Mouse (Mus musculus): ENCODE results near the gene Gnb3. TPM values are rescaled to one million over a fixed set of nuclear protein-coding genes. Genes with fewer than 3 reads are reported as not detected.

Gene Gnb3
- 10 to 100 TPM in 3 of 4 experiments, 1 to 10 TPM in 1; 8.9 to 18.5 (median 14.5) TPM for total RNA-seq (2022)

DNA sequence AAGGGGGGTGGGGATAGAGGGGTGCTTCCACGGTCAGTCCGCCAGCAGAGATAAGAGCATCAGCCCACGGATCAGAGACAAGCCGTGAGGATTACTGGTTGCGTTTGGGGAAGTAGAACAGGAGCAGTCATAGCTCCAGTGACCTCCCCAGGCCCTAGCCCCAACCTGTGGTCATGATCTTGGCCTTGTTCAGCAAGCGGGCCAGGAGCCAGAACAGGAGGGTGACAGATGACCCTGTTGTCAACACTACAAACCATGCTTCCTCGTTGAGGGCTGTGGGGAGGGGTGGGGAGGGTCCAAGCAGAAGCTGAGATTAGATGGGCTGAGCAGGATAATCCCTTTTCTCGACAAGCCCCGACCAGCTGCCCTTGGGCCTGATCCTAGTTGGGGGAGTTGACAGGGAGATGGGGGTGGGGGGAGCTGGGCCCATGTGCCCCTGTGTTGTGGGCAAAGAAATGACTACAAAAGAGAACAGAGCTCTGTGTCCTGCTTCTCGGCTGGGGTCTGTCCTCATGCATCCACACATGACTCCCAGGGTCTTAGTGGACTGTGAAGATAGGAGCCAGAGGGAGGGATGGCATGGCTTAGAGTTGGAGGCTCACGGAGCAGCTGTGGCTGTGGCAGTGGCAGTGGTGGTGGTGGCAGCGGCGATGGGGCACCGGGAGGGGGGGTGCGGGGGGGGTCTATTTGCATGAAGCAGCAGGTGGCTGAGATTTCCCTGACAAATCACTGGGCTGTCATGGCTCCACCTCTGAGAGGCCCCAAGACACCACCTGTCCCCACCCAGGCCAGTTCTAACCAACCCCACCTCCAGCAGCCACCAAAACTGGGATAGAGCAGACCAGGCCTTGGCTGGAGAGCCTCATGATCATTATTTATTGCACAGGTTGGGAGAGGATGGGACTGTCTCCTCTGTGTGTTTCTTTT, at the start of gene Gnb3:
Gene Gnb3 (minus strand): TSS at position 35 of the 927 bp plus-strand sequence.
- no peak for DNase-seq

DNA sequence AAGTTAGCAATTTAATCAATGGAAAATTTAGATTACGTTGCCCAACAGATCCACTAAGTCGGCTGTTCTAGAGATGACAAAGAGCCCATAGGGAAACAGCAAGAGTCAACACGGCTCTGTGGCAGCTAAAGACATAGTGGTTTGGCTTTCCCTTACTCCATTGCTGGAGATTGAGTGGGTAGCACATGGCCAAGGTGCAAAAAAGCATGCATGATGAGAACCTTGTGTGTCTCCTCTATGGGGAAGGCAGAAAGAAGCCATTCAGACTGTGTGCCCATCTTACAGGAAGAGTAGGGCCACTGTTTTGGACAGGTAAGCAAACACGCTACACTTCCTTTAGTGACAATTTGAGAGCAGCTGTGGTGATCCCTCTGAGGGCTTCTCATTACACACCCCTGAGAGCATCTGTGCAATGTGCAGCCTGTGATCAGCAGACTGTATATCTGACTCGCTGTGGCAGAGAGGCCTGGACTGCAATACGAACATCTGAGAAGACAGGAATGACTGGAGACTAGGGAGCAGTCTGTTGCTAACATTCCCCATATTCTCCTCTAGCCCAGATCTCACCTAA, 48.6 kb upstream of the Gnb3 start:
- DNase-seq: no peak

DNA sequence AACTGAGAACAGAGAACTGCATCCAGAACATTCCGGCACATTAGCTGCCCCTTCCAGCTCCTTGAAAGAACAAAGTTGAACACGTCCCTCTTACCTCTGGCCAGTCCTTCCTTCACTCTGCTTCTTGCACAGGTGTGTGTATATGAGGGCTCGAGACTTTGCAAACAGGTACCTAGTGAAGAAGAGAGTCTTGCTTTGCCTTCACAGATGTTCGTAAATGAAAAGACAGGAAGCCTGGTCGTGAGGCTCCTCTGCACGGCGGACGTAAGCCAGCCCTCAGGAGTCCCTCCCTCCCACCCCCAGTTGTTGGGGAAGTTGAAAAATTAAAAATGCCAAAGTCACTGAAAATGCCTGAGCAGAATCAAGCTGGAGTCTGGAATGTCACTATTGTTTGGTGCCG, 47.9 kb upstream of the Gnb3 start, which contains the start of gene Cd4:
Gene Cd4 (minus strand): TSS at position 236 of the 400 bp plus-strand sequence.
- DNase-seq: no peak

DNA sequence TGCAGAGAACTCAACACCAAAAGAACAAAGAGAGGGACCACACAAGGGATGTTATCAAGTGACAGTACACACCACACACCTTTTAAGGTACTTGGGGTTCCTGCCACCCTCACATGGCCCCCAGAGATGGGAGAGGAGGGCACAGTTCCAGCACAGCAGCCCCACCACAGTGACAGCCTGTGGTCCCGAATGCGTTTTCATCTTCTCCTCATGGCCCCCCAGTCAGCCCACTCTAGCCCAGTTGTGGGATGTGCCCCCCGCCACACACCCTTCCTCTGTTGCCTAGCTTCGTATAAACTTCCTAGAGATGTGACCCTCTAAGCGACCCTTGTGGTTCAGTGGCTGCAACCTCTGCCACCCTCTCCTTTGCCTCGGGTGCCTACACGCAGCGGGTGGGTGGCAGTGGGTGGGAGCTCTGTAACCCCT, 45.9 kb upstream of the Gnb3 start:
- no peak for DNase-seq

DNA sequence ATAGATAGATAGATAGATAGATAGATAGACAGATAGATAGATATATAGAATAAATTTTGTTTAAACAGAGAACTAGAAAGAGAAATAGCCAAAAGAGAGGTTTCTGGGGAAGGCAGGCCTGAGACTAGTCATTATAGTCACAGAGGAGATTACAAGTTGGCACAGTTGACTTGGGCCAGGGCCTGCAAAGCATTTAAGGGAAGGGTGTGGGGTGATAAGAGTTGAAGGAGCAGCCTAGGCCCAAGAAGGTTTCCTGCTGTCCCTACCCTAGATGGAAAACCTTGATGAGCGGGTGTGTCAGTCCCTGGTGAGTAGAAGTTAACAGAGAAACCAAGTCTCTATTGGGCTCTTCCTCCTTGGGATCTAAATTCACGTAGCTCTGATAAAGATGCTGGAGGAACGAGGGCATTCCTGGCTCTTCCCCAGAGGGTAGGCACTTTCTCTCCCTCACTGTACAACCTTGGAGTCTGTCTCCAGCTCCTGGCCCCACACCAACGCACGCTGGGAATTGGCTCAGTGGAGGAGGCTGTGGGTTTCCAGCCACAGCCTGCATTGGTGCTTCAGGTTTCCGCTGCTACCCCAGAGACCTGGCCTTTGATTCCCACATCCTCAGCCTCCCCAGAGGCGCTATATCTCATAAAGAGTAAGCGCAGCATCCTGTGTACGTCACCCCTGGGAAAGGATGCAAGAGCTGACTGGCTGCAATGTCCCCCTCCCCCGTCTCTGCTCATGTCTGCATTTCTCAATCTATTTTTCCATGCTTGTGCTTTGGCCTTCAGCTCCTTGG, 44.8 kb upstream of the Gnb3 start:
- DNase-seq: no peak

DNA sequence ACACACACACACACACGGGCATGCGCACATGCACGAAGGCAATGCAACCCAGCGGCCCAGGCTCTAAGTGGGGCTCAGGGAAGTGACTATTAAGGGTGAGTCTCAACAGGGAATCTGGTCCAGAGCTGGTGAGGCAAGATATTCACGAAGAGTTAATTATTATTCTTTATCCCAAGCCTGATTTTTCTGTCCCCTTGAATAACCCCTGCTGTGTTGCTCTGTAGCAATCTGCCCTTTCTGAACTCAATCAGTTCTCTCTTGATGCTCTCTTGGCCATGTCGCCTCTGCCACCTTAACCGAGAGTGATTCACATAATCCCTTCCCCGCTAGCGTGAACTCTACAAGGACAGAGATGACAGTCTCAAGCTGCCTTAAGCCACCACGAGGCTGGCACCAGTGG, 43.3 kb upstream of the Gnb3 start:
- DNase-seq: no peak

DNA sequence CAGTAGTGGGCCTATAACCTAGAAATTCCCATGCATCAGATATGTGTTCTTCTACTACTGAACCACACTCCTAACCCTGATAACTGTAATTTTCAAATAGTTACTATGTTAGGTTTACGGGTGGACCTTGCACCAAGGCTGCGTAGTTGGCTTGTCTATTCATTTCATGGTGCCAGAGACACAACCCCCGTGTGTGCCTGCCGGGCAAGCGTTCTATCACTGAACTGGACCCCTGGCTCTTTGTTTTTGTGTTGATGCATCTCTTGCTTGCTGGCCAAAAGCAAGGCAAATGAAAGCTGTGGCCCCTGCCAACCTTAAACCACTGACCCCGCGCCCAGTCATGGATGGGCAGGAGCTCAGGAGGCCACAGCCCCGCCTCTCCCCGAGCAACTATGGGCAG, 41.7 kb upstream of the Gnb3 start:
- no peak for DNase-seq

DNA sequence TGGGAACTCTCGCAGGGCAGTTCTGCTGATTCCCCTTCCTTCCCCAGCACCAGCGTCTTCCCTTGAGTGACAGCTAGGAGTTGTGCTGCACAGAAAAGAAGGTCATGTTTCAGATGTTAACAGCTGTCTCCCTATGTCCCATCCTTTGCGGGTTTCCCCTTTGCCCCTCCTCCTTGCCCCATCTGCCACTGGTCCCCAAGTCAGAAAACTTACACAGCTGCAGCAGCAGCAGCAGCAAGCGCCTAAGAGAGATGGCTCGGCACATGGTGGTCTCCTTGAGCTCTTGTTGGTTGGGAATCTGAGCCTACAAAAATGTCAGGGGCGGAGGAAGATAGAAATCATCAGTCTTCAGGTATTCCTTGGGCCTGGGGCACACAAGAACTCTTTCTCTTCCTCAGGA, 39.3 kb upstream of the Gnb3 start:
- DNase-seq: no peak

DNA sequence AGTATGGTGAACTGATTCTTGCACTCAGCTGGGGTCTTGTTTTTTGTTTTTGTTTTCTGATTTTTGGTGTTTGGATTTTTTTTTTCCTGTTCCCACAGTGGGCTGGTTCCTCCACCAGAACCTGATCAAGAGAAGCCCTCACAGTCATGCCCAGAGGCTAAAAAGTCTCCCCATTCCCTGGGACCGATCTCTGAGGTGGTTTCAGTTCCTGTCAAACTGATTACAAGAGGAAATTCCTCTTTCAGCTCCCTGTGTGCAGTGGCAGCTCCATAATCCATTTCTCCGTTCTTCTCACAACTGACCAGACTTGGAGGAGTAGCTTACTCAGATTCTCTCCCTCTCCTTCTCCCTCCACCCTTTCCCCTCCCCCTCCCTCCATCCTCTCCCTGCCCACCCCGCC, 34.3 kb upstream of the Gnb3 start:
- DNase-seq: no peak

DNA sequence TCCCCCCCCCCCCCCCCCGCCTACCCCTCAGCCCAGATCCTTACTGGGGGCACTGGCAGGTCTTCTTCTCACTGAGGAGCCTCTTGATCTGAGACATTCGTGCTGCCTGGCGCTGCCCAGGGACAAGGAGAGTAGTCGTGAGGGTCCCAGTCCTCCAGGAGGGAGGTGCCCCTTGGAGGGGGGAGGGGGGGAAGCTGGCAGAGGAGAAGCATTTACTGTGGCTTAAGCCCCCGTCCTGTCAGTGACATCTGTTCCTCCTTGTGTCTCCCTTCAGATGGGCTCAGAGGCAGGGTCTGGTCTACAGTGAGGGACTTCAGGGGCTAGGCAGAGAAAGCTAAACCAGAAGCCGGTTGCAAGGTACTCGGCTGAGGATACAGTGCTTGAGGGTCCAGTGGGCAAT, 26.5 kb upstream of the Gnb3 start:
- DNase-seq: no peak

DNA sequence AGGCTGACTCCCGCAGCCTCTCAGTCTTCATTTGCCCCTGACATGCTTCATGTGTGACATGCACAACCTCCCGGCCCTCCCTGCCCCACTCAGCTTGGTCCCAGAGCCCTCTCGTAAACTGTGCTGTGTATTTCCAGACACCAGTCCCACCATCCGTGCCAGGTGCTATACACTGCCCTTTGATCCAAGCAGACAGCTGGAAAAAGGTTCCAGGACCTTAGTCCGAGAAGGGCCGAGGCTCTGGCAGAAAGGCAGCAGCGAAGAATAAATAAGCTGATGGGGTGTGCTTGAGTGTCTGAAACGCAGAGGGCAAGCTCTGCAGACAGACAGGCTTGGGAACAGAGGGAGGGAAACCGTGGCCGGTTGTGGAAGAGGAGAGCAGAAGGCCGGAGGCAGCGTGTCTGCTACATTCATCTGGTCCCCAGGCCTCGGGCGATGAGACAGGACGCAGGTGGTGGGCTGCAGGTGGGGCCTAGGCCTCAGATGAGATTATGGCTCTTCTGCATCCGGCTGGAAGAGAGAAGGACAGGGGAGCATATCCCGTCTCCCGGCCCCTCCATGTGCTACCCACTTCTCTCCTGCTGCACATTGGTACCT, 25.8 kb upstream of the Gnb3 start:
- no peak for DNase-seq

DNA sequence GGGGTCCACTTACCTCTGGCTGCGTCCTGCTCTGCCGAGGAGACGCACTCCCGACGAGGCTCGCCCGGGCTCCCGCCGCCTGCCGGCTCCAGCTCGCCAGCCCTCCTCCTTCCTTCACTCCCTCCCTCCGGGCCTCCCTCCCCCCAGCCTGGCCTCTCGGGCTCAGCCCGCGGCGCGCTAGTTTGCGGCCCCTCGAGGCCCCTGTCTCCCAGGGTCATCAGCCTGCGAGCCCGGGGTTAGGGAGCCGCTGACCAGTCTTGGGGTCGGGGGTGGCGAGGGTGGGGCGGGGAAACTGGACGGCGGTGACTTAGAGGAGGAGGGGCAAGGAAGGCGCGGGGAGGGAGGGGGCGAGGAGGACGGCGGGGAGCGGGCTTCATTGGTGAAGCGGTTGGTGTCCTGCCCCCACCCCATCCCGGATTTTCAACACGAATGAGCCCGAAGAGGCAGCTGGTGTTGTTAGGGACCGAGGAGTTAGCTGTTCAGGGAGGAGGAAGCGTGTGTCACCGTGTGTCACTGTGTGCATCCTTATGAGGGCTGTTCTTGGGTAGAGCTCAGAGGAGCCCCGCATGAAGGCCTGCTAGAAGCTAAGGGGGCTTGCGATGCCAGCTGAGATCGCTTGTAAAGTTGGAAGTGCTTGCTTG, 23.7 kb upstream of the Gnb3 start, which contains the start of gene Gpr162:
Gene Gpr162 (minus strand): TSS at position 326 of the 641 bp plus-strand sequence.
- DNase-seq: no peak

DNA sequence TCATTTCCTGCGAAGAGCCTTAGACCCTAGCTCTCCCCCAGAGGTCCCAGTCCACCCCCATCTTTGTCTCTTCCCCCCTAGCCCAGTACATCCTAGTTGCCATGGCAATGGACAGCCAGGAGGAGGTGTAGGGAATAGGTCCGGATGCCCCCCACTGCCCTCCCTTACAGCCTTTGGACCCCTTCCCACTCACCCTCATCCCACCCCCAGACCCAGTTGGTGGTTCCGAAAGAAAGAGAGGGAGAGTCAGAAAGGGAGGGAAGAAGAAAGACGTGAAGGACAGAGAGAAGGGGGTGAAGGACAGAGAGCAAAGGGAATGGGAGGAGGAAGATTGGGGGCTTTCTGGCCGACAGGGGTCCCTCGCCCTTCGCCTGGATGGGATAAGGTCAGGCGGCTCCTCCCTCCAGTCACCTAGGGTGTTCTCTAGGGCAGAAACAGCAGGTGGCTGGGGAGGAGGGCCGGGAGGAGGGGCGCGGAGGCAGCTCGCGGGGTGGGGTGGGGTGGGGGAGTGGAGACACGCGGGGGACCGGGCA, 23.1 kb upstream of the Gnb3 start:
- no peak for DNase-seq

DNA sequence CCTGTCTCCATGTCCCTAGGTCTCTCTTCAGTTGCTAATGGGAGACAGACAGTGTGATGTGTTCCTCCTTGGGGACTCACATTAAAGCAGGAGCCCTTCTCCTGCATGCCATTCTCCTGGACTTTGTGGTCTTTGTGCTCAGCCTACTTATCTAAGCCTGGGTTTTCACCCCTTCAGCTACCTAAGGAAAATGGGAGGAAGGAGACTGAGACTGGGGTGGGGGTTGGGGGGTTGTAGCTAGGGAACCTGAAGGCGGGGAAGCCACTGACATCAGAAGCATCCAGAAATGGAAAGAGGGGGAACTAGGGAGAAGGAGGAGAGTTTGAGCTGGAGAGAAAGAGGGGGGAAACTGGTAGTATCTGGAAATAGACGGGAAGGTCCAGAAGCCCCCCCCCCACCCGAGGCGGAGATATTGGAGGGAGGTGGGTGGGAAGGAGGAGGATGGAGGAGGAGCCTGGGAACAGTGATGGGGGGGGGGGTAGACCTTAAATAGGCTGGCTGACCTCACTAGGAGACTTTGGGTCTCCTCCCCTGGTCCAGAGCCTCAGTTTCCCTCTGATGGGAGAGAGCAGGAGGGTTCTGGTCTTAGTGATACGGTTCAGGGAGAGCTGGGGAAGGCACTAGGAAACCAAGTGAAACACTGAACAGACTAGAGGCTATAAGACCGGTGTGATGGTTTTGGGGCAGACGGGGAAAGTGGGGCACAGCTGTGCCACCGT, 22.5 kb upstream of the Gnb3 start:
- DNase-seq: no peak

DNA sequence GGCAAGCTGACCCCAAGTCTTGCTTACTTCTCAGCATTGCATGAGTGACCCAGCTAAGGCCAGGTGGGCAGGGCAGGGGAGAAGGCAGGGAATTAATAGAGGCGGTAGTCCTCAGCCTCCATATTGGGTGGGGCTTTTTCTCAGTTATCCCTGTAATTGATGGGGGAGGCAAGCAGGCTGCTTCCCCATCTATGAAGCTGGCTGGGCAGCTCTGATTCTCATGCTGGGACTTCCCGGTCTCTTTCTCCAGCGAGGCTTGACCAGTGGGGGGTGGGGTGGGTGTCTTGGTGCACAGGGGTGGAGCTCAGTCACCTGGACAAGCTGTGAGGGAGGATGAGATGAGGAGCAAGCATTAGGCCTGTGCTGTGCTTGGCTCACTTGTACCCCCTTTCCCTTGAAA, 21.7 kb upstream of the Gnb3 start:
- DNase-seq: no peak

DNA sequence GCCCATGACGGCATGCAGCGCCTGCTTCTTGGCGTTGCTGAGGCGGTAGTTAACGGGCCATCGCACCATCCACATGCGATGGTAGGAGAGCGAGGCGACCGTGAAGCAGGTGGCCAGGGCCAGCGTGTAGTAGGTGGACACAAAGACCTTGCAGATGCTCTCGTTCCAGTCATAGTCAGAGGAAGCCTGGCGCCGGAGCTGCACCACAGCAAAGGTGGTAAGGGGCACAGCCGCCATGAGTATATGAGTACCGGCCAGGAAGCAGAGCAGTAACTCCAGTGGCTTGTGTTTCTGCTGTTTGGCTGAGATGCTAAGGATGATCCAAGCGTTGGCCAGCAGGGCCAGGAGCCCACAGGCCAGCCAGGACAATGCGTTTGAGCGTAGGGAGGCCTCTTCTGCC, 21.2 kb upstream of the Gnb3 start:
- no peak for DNase-seq

DNA sequence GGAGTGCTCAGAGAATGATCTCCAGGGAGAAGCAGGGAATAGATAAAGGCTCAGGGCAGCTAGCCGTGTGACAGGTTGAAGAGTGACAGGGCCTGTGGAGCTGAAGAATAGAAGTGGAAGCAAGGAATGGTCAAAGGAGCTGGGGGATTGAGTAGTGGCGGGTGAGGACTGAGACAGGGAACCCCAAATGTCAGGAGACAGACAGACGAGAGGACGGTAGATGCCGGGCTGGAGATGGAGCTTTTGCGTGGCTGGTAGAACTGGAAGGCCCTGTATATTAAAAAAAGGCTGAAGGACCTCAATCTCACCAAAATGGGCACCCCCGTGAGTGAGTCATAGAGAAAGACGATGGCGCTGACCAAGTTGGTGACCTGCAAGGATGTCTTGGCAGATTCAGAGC, 20.4 kb upstream of the Gnb3 start:
- DNase-seq: no peak

DNA sequence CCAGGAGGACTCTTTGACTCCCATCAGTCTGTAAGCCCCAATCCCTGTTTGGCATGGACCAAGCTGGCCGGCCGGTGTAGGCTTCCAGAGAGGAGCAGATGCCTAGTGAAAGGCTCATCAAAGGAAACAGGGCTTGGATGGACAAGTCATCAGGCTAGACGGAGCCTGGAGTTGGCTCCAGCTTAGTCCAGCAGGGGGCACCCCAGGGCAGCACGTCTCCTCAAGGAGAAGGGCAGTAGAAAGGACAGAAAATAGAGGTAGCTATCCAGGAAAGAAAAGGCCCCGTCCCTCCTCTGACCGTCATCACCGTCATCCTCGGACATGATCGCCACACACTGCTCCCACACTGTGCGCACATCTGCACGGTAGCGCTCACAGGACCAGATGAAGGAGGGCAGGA, 19.6 kb upstream of the Gnb3 start:
- DNase-seq: peak; percentile 75

DNA sequence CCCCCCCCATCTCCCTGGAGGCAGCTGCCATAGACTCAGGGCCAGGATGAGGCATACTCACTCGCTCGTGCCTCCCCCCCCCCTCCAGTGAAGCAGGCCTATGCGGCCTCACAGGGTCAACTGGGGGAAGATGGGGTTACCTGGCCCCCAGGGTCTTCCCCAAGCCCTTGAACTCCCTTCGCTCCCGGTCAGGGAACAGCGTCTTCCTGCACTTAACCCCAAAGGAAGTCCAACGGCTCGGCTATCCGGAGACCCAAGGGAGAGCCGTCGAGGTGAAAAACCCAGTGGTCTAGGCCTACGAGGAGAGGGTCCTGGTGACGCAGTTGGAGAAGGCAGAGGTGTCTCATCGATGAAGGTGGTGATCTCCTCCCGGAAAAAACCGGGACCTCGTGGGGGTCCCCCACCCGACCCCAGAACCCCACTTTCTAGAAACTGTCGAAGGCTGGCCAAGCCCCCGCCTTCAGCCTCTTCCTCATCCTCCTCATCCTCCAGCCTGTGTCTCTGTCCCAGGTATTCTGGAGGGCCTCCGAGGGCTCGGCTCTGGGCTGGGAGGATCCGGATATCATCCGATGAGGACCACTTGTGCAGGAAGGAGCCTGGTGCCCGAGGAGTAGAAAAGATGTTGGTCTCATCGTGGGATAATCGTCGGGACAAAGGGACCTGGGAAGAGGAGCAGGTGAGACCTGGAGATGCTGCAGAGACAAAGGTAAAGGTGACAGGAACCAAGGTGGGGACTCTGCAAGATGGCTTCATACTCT, 18.7 kb upstream of the Gnb3 start:
- DNase-seq: no peak

DNA sequence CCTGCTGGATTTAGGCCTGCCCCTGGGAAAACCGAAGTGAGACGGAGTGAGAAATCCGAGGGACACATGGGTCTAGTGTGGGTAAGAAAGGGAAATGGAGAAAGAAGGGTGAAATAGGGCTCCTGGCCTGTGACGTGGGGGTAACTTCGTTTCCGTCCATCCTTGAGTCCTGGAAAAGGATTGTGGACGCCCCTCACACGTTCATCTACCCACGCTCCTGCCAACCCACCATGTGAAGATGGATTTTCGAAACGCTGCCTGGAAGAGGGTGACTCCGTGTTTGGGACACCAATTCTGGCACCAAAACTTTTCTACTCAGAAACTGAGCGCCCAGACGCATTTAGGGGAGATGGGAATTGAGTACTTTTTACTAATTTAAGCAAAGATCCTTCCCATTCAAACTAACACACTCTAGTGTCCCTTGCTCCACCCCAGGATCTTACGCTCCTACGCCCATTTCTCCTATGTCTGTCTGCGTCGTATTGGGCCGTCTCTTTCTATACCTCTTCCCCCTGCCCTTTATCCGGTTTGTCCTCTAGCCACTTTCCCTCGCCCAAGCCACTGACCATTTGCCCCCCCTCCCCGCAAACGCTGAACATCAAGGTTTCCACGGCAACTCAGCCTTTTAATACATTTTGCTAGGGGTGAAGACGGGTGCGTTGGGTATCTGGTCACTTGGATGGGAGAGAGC, 17.9 kb upstream of the Gnb3 start:
- no peak for DNase-seq

Measured in adrenal gland, adult 8-10 months (tissue).